9 mouse cellular contexts compared by ENCODE assay signal in the genomic region with DNA sequence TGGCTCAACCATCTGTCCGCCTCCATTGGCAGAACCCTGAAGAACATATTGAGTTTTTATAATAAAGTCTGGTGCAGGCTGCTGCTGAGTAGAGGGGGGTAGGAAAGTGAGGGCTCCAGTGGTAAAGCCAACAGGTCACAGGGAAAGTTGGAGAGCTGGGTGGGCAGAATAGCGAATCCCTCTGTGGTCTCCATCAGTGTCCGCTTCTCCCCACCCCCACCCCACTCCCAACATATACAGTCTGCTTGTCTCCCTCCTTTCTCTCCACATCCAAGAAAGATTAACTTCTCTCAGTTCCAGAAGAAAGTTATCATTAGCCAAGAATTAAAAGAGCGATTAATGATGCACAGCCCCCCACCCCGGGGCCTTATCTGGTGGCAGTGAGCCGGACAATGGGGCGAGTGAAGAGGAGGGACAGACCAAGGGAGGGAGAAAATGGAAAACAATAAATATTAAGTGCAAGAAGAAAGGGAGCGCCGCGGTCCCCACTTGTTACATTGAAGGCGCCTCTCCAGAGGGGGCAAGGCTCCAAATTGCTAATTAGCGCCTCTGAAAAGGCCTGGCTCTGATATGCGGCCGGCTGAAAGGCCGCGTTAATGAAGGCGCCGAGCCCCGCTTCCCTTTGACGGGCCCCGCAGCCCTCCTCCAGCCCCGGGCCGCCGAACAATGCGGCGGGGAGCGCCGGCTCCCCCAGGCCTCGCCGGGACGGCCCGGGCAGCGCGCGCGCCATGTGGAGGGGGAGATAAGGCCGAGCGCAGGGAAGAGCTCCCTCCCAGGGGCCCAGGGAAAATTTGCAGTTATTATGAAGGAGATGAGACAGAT. TPM values are rescaled to one million over a fixed set of nuclear protein-coding genes. Genes with fewer than 3 reads are reported as not detected.
A peak's percentile ranks its signal among the peaks of the same experiment; 100 is the strongest.
DNase-seq lines count a peak whose midpoint lies in the region; ATAC-seq lines count a peak whose summit lies in the region.
"Had no signal": no experiment of that assay in that cellular context is flagged by ENCODE, and none has a peak within 500 bp of the region (broad histone marks: within the 10 kb centered on the region; RNA-seq: fewer than 3 reads in every experiment).

No protein-coding gene starts in this region.

- no peak for DNase-seq in heart, postnatal 14 days
- peak; percentile 71 for DNase-seq in c-Kit-positive CD71-positive TER-119-positive erythroid progenitor cells, embryonic 14.5 days (ENCODE audit: low spot score)
- no peak for DNase-seq in left cerebral cortex, adult 8-10 months (ENCODE audit: low spot score in 2 of 2)
- DNase-seq in urinary bladder, postnatal 36 days (ENCODE audit: low spot score in 2 of 2): no peak
- no peak for DNase-seq in adrenal gland, postnatal 4 days (ENCODE audit: low spot score in 2 of 2)

- H3K4me3 ChIP-seq in heart, embryonic 16.5 days (ENCODE audit: low read length): peak overlapping the region; percentile 36
- H3K4me3 ChIP-seq in hindbrain, embryonic 16.5 days (ENCODE audit: low read length): peak overlapping the region; percentile 31
- peak overlapping the region; percentile 33 for H3K4me3 ChIP-seq in midbrain, embryonic 15.5 days
- H3K4me3 ChIP-seq: myocyte had no signal

- no peaks in the 10 kb centered on the region for H3K36me3 ChIP-seq in heart, embryonic 16.5 days (ENCODE audit: control insufficient read depth, insufficient read depth)
- no peaks in the 10 kb centered on the region for H3K36me3 ChIP-seq in hindbrain, embryonic 16.5 days (ENCODE audit: control insufficient read depth, insufficient read depth, low read length)
- no peaks in the 10 kb centered on the region for H3K36me3 ChIP-seq in midbrain, embryonic 15.5 days (replicated peaks)

- H3K4me1 ChIP-seq in heart, embryonic 16.5 days (ENCODE audit: control insufficient read depth, insufficient read depth, low read length): peaks cover 8% of the 10 kb centered on the region
- H3K4me1 ChIP-seq in hindbrain, embryonic 16.5 days (ENCODE audit: control insufficient read depth, insufficient read depth, low read depth, low read length): peaks cover 14% of the 10 kb centered on the region
- peaks cover 27% of the 10 kb centered on the region for H3K4me1 ChIP-seq in midbrain, embryonic 15.5 days

- H3K27me3 ChIP-seq in heart, embryonic 16.5 days (ENCODE audit: control insufficient read depth, insufficient read depth, low read length): peaks cover 17% of the 10 kb centered on the region
- 0 out of 2 replicates have a peak, but pooled peaks cover 2% of the 10 kb centered on the region for H3K27me3 ChIP-seq in hindbrain, embryonic 16.5 days (replicated peaks; ENCODE audit: control insufficient read depth, insufficient read depth, low read length)
- H3K27me3 ChIP-seq in midbrain, embryonic 15.5 days (replicated peaks): peaks cover under 1% of the 10 kb centered on the region; the same call in 1 of the 2 replicates

- peak overlapping the region; percentile 65 for H3K4me2 ChIP-seq in heart, embryonic 16.5 days (ENCODE audit: low read depth, low read length)
- H3K4me2 ChIP-seq in hindbrain, embryonic 16.5 days (ENCODE audit: low read length): peak overlapping the region; percentile 77
- peak overlapping the region; percentile 70 for H3K4me2 ChIP-seq in midbrain, embryonic 15.5 days

- ATAC-seq in heart, embryonic 16.5 days (replicated peaks; ENCODE audit: extremely low read depth, insufficient read depth, low FRiP score): no peak
- ATAC-seq in hindbrain, embryonic 16.5 days: peak; percentile 67
- peak; percentile 83 for ATAC-seq in midbrain, embryonic 15.5 days (replicated peaks)

- H3K9ac ChIP-seq in heart, embryonic 16.5 days (ENCODE audit: low read length): no peak overlapping the region
- H3K9ac ChIP-seq in hindbrain, embryonic 16.5 days (ENCODE audit: low read depth, low read length): peak overlapping the region; percentile 59
- peak overlapping the region; percentile 29; the same call in 1 of the 2 replicates for H3K9ac ChIP-seq in midbrain, embryonic 15.5 days

- H3K9me3 ChIP-seq in heart, embryonic 16.5 days (replicated peaks; ENCODE audit: control insufficient read depth, low read length): 0 out of 2 replicates have a peak, but pooled peaks cover 3% of the 10 kb centered on the region
- no peaks in the 10 kb centered on the region for H3K9me3 ChIP-seq in hindbrain, embryonic 16.5 days (ENCODE audit: control insufficient read depth, low read length)
- no peaks in the 10 kb centered on the region for H3K9me3 ChIP-seq in midbrain, embryonic 15.5 days

- WGBS in heart, embryonic 16.5 days: 7% methylated on average over 38 of the region's 38 CpGs
- 5% methylated on average over 37 of the region's 38 CpGs for WGBS in hindbrain, embryonic 16.5 days
- WGBS in midbrain, embryonic 15.5 days: 4% methylated on average over 38 of the region's 38 CpGs

- intact Hi-C loops in heart, postnatal 14 days (cut with DNase I): no loop called here

- no peak overlapping the region for H3K27ac ChIP-seq in heart, embryonic 16.5 days (ENCODE audit: low read length)
- H3K27ac ChIP-seq in hindbrain, embryonic 16.5 days (ENCODE audit: low read depth, low read length): no peak overlapping the region
- H3K27ac ChIP-seq in midbrain, embryonic 15.5 days: peak overlapping the region; percentile 14; the same call in 1 of the 2 replicates

RNA-seq across cellular contexts. Expression of gene Gpatch2l, which starts 21.2 kb away (rescaled TPM):
- polyA plus RNA-seq in heart, embryonic 16.5 days (2015; fragmentation: Nextera tagmentation; extraction: Ambion mirVana): 12.2 and 12.8 TPM in 2 replicates
- 10 to 100 TPM; 16.4 to 17.8 TPM for total RNA-seq in heart, postnatal 14 days (2021)
- polyA plus RNA-seq in hindbrain, embryonic 16.5 days (2015; fragmentation: Nextera tagmentation; extraction: Ambion mirVana): 24.4 and 30.5 TPM in 2 replicates
- 31.2 and 32.4 TPM in 2 replicates for polyA plus RNA-seq in midbrain, embryonic 15.5 days (2015; fragmentation: Nextera tagmentation; extraction: Ambion mirVana)
- 10 to 100 TPM; 34.1 to 37.5 (median 36.1) TPM for total RNA-seq in left cerebral cortex, adult 8-10 months (2022)
- total RNA-seq in adrenal gland, postnatal 4 days (2021): 10 to 100 TPM; 27.9 to 29.3 TPM
